Mouse (Mus musculus) cortical plate, adult 2 months (tissue): ENCODE data around the gene Sars2.

Experiments used
- CTCF ChIP-seq: fragments of 200-500 bp; IDR thresholded peaks from 2 replicates; pipeline ENCODE4 v1.5.1; 2011; ENCODE audit warnings: mild to moderate bottlenecking, control low read depth, low read length; ENCODE audit not compliant: insufficient read depth; ENCODE audit errors: extremely low read depth
- POLR2A ChIP-seq: fragments of 200-500 bp; IDR thresholded peaks from 2 replicates; pipeline ENCODE4 v1.6.1; 2011; ENCODE audit warnings: mild to moderate bottlenecking, low read length, control low read depth; ENCODE audit not compliant: insufficient read depth; ENCODE audit errors: extremely low read depth

GRCm38 (mm10) chr7:28780857-28781256 lies 39.1 kb downstream of the Sars2 start:
- TF ChIP-seq POLR2A = no peak
- no peak for TF ChIP-seq CTCF
